In the genomic region with DNA sequence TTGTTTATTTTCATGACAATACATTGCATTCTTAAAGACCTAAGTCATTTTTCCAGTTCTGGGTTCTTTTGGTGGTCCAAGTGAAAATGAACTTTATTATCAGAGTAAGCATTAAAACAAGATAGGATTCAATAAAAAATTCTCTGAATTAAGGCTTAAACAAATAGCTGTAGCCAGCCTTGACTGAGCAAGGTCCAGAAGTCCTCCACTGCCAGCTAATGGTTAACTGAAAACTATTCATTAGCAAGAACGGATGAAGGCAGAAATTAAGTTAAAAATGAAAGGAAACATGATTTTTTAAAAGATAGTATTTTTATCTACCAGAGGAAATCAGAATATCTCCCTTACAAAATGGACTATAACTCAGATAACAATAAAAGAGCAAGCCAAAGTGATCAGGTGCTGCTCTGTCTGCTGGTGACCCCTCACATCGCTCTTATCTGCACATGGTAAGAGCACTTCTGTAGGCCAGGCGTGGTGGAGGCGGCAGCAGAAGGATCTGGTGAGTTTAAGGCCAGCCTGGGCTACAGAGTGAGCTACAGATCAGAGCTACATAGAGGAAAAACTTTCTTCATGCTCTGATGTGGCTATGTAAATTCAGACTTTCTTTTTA, we compare ENCODE assay signal across 35 mouse cellular contexts. TPM values are rescaled to one million over a fixed set of nuclear protein-coding genes. Genes with fewer than 3 reads are reported as not detected.
DNase-seq lines count a peak whose midpoint lies in the region; ATAC-seq and TF ChIP-seq lines count a peak whose summit lies in the region.
"Had no signal": no experiment of that assay in that cellular context is flagged by ENCODE, and none has a peak within 500 bp of the region (broad histone marks: within the 10 kb centered on the region; RNA-seq: fewer than 3 reads in every experiment).

No protein-coding gene starts in this region.

- ATAC-seq in intestine, embryonic 15.5 days: peak; percentile 93
- ATAC-seq in intestine, postnatal 0 days: peak; percentile 79
- no peak for ATAC-seq in kidney, embryonic 16.5 days (ENCODE audit: low FRiP score, low TSS enrichment)
- ATAC-seq in liver, embryonic 16.5 days (ENCODE audit: low read depth): peak; percentile 64; the same call in 1 of the 2 replicates
- ATAC-seq: CD4-positive, CD25-positive, alpha-beta regulatory T cell, adult 4 months; forebrain, embryonic 13.5 days; hindbrain, embryonic 16.5 days; lung, postnatal 0 days had no signal

- H3K4me1 ChIP-seq in intestine, embryonic 15.5 days (replicated peaks): no peaks in the 10 kb centered on the region
- H3K4me1 ChIP-seq in intestine, postnatal 0 days (replicated peaks; ENCODE audit: control insufficient read depth, insufficient read depth, low read length): no peaks in the 10 kb centered on the region
- no peaks in the 10 kb centered on the region for H3K4me1 ChIP-seq in kidney, embryonic 16.5 days (ENCODE audit: insufficient read depth, low read length)
- no peaks in the 10 kb centered on the region for H3K4me1 ChIP-seq in liver, embryonic 16.5 days (ENCODE audit: control insufficient read depth, low read depth, low read length)
- no peaks in the 10 kb centered on the region for H3K4me1 ChIP-seq in lung, adult 2 months (ENCODE audit: control insufficient read depth, insufficient read depth, low read length)
- H3K4me1 ChIP-seq: forebrain, embryonic 13.5 days; heart, embryonic 10.5 days; megakaryocyte, embryonic 14.5 days; midbrain, embryonic 12.5 days; neural tube, embryonic 13.5 days had no signal

- WGBS in intestine, embryonic 15.5 days: 68% methylated on average over 4 of the region's 4 CpGs
- WGBS in intestine, postnatal 0 days: 39% methylated on average over 4 of the region's 4 CpGs
- 73% methylated on average over 4 of the region's 4 CpGs for WGBS in kidney, embryonic 16.5 days
- 45% methylated on average over 4 of the region's 4 CpGs for WGBS in liver, embryonic 16.5 days (ENCODE audit: insufficient replicate concordance)
- 77% methylated on average over 4 of the region's 4 CpGs for WGBS in lung, adult 2 months

- no peaks in the 10 kb centered on the region for H3K9me3 ChIP-seq in intestine, embryonic 15.5 days
- H3K9me3 ChIP-seq in intestine, postnatal 0 days (ENCODE audit: control insufficient read depth): no peaks in the 10 kb centered on the region
- H3K9me3 ChIP-seq in kidney, embryonic 16.5 days (ENCODE audit: low read length): no peaks in the 10 kb centered on the region
- no peaks in the 10 kb centered on the region for H3K9me3 ChIP-seq in liver, embryonic 16.5 days (replicated peaks; ENCODE audit: control insufficient read depth, low read length)
- H3K9me3 ChIP-seq: forebrain, embryonic 13.5 days; heart, embryonic 10.5 days; heart, embryonic 15.5 days; megakaryocyte, embryonic 14.5 days; midbrain, embryonic 12.5 days; neural tube, embryonic 13.5 days had no signal

- no peak for TF ChIP-seq CTCF in intestine, postnatal 0 days (IDR thresholded peaks at IDR 0.05; ENCODE audit: low read depth)
- no peak for TF ChIP-seq CTCF in lung, adult 2 months (IDR thresholded peaks at IDR 0.05; ENCODE audit: insufficient read depth, low read length)

- H3K27me3 ChIP-seq in intestine, embryonic 15.5 days (replicated peaks): no peaks in the 10 kb centered on the region
- no peaks in the 10 kb centered on the region for H3K27me3 ChIP-seq in intestine, postnatal 0 days (replicated peaks; ENCODE audit: control insufficient read depth, insufficient read depth, low read length)
- H3K27me3 ChIP-seq in kidney, embryonic 16.5 days (ENCODE audit: insufficient read depth, low read length): no peaks in the 10 kb centered on the region
- H3K27me3 ChIP-seq in liver, embryonic 16.5 days (ENCODE audit: control insufficient read depth, insufficient read depth, low read depth, low read length): no peaks in the 10 kb centered on the region
- H3K27me3 ChIP-seq: forebrain, embryonic 13.5 days; heart, embryonic 15.5 days; megakaryocyte, embryonic 14.5 days; midbrain, embryonic 12.5 days; neural tube, embryonic 13.5 days had no signal

- no peak overlapping the region for H3K4me2 ChIP-seq in intestine, embryonic 15.5 days (replicated peaks)
- H3K4me2 ChIP-seq in intestine, postnatal 0 days (replicated peaks; ENCODE audit: low read depth): no peak overlapping the region
- H3K4me2 ChIP-seq in kidney, embryonic 16.5 days (replicated peaks; ENCODE audit: low read depth, low read length): no peak overlapping the region
- no peak overlapping the region for H3K4me2 ChIP-seq in liver, embryonic 16.5 days (ENCODE audit: low read depth, low read length)
- H3K4me2 ChIP-seq: forebrain, embryonic 13.5 days; heart, embryonic 15.5 days; midbrain, embryonic 12.5 days; neural tube, embryonic 13.5 days had no signal

- no peak for TF ChIP-seq POLR2A in lung, adult 2 months (IDR thresholded peaks at IDR 0.05; ENCODE audit: borderline replicate concordance, extremely low read depth, low read depth, low read length)

- H3K4me3 ChIP-seq in intestine, embryonic 15.5 days (replicated peaks): no peak overlapping the region
- H3K4me3 ChIP-seq in intestine, postnatal 0 days (ENCODE audit: low read depth, low read length): no peak overlapping the region
- no peak overlapping the region for H3K4me3 ChIP-seq in kidney, embryonic 16.5 days (ENCODE audit: low read length)
- H3K4me3 ChIP-seq in liver, embryonic 16.5 days (ENCODE audit: low read depth, low read length): no peak overlapping the region
- no peak overlapping the region for H3K4me3 ChIP-seq in lung, adult 2 months (replicated peaks; ENCODE audit: extremely low read depth, low read depth, low read length)
- H3K4me3 ChIP-seq: forebrain, embryonic 13.5 days; heart, embryonic 10.5 days; heart, embryonic 15.5 days; megakaryocyte, embryonic 14.5 days; midbrain, embryonic 12.5 days; myocyte; neural tube, embryonic 13.5 days had no signal

- no peak for DNase-seq in lung, adult 2 months
- no peak for DNase-seq in neural tube, embryonic 10.5 days (ENCODE audit: extremely low spot score, low spot score)
- no peak for DNase-seq in layer of hippocampus, adult 18-20 months (ENCODE audit: low spot score in 2 of 2)
- DNase-seq: adrenal gland, postnatal 36 days; cerebellum, adult 2 months; cerebellum, postnatal 14 days; gastrocnemius, postnatal 14 days; lung, postnatal 4 days; thymus, postnatal 4 days had no signal

- no peaks in the 10 kb centered on the region for H3K36me3 ChIP-seq in intestine, embryonic 15.5 days
- peaks cover 17% of the 10 kb centered on the region for H3K36me3 ChIP-seq in intestine, postnatal 0 days (ENCODE audit: control insufficient read depth, insufficient read depth)
- peaks cover 11% of the 10 kb centered on the region; the same call in 1 of the 2 replicates for H3K36me3 ChIP-seq in kidney, embryonic 16.5 days (ENCODE audit: insufficient read depth, low read length)
- H3K36me3 ChIP-seq in liver, embryonic 16.5 days (ENCODE audit: control insufficient read depth, insufficient read depth): peaks cover 1% of the 10 kb centered on the region

- no peak overlapping the region for H3K9ac ChIP-seq in intestine, embryonic 15.5 days
- H3K9ac ChIP-seq in intestine, postnatal 0 days (ENCODE audit: low read depth, low read length): no peak overlapping the region
- no peak overlapping the region for H3K9ac ChIP-seq in kidney, embryonic 16.5 days (replicated peaks; ENCODE audit: low read length)
- no peak overlapping the region for H3K9ac ChIP-seq in liver, embryonic 16.5 days (ENCODE audit: low read depth, low read length)
- H3K9ac ChIP-seq: forebrain, embryonic 13.5 days; heart, embryonic 15.5 days; liver, embryonic 14.5 days; midbrain, embryonic 12.5 days; neural tube, embryonic 13.5 days had no signal

- no peak overlapping the region for H3K27ac ChIP-seq in intestine, embryonic 15.5 days
- H3K27ac ChIP-seq in intestine, postnatal 0 days (ENCODE audit: low read depth, low read length): 0 out of 2 replicates have a peak overlapping the region, but pooled peaks have one; percentile 22
- H3K27ac ChIP-seq in kidney, embryonic 16.5 days (ENCODE audit: low read length): 0 out of 2 replicates have a peak overlapping the region, but pooled peaks have one; percentile 53
- H3K27ac ChIP-seq in liver, embryonic 16.5 days (ENCODE audit: low read length): no peak overlapping the region
- H3K27ac ChIP-seq: forebrain, embryonic 13.5 days; heart, embryonic 10.5 days; heart, embryonic 15.5 days; kidney, postnatal 0 days; liver, embryonic 14.5 days; midbrain, embryonic 12.5 days; neural tube, embryonic 13.5 days had no signal

RNA-seq across cellular contexts. Expression of a gene that starts 10.0 kb away (rescaled TPM):
- 5.1 and 5.7 TPM in 2 replicates for polyA plus RNA-seq in intestine, embryonic 15.5 days (2015; fragmentation: Nextera tagmentation; extraction: Ambion mirVana)
- polyA plus RNA-seq in intestine, postnatal 0 days (2015; fragmentation: Nextera tagmentation; extraction: Ambion mirVana): 3.2 TPM in 2 replicates
- polyA plus RNA-seq in kidney, embryonic 16.5 days (2015; fragmentation: Nextera tagmentation; extraction: Ambion mirVana): 5.7 and 6.2 TPM in 2 replicates
- 2.0 and 2.1 TPM in 2 replicates for polyA plus RNA-seq in liver, embryonic 16.5 days (2015; fragmentation: Nextera tagmentation; extraction: Ambion mirVana)
- polyA plus RNA-seq in lung, adult 2 months (2012; rRNA removed): 2.8 and 3.9 TPM in 2 replicates
- 10 to 100 TPM; 20.2 to 22.0 TPM for total RNA-seq in layer of hippocampus, adult 18-20 months (2021)

RNA-seq across cellular contexts. Expression of a gene that starts 28.5 kb away (rescaled TPM):
- 0.29 TPM in 1 of 2 replicates, not detected in the other for polyA plus RNA-seq in intestine, embryonic 15.5 days (2015; fragmentation: Nextera tagmentation; extraction: Ambion mirVana)
- polyA plus RNA-seq in intestine, postnatal 0 days (2015; fragmentation: Nextera tagmentation; extraction: Ambion mirVana): not detected in 2 replicates
- polyA plus RNA-seq in kidney, embryonic 16.5 days (2015; fragmentation: Nextera tagmentation; extraction: Ambion mirVana): 0.55 and 0.64 TPM in 2 replicates
- 0.16 TPM in 1 of 2 replicates, not detected in the other for polyA plus RNA-seq in liver, embryonic 16.5 days (2015; fragmentation: Nextera tagmentation; extraction: Ambion mirVana)
- not detected in 2 replicates for polyA plus RNA-seq in lung, adult 2 months (2012; rRNA removed)
- not detected for total RNA-seq in layer of hippocampus, adult 18-20 months (2021)
- total RNA-seq: adrenal gland, adult 18-20 months; adrenal gland, postnatal 36 days; gastrocnemius, postnatal 14 days; granulocyte monocyte progenitor cell, adult 5-6 weeks; heart, postnatal 25 days; layer of hippocampus, postnatal 10 days; left cerebral cortex, adult 18-20 months; left cerebral cortex, postnatal 14 days; midbrain, postnatal 0 days had no signal
- polyA plus RNA-seq: brain, embryonic 14.5 days; cerebellum, adult 2 months; forebrain, embryonic 13.5 days; heart, embryonic 10.5 days; limb, embryonic 11.5 days; liver, embryonic 14.5 days; neural tube, embryonic 13.5 days; thymus, postnatal 0 days had no signal

RNA-seq across cellular contexts. Expression of a gene that starts 50.5 kb away (rescaled TPM):
- 46.6 and 48.3 TPM in 2 replicates for polyA plus RNA-seq in intestine, embryonic 15.5 days (2015; fragmentation: Nextera tagmentation; extraction: Ambion mirVana)
- 12.0 and 15.3 TPM in 2 replicates for polyA plus RNA-seq in intestine, postnatal 0 days (2015; fragmentation: Nextera tagmentation; extraction: Ambion mirVana)
- polyA plus RNA-seq in kidney, embryonic 16.5 days (2015; fragmentation: Nextera tagmentation; extraction: Ambion mirVana): 82.3 and 83.0 TPM in 2 replicates
- 19.4 and 20.3 TPM in 2 replicates for polyA plus RNA-seq in liver, embryonic 16.5 days (2015; fragmentation: Nextera tagmentation; extraction: Ambion mirVana)
- polyA plus RNA-seq in lung, adult 2 months (2012; rRNA removed): 23.1 and 36.9 TPM in 2 replicates
- 100 to 1,000 TPM; 152 to 156 TPM for total RNA-seq in layer of hippocampus, adult 18-20 months (2021)

Comparison
In these comparisons a context has a peak if more than half of its experiments do, and no peak if none do; other contexts are left out.
1. H3K27ac ChIP-seq: peak in intestine, postnatal 0 days (single experiment) and kidney, embryonic 16.5 days (single experiment); none in intestine, embryonic 15.5 days (single experiment) and liver, embryonic 16.5 days (single experiment).